Mouse (Mus musculus): Measurements from ENCODE around the gene Reln. TPM values are rescaled to one million over a fixed set of nuclear protein-coding genes. Genes with fewer than 3 reads are reported as not detected.

Reln gene
- polyA plus RNA-seq, 1 experiment from 2014 or later, result 5.5 TPM

DNA sequence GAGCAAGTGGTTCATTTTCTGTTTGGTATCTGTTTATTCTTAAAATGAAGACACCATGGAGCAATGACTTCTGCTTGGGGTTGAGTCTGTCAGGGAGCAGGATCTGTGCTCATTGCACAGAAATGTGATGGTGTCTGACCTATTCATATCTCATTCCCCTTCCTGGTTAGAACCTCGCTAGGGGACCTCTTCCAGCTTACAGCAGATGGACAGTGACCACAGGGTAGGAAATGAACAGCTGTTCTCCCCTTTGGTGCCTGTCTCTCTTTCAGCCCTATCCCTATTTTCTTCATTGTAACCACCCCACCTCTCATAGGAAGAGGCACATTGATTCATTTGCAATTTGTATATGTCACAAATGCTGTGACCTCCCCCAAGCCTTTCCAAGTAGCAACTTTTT lies 225.2 kb downstream of the Reln start:
- Histone ChIP-seq H3K27me3 (ENCODE audit: insufficient read depth, poor library complexity, severe bottlenecking) (no peaks in the 10 kb centered on the region), H3K4me3 (no peak overlapping the region), H3K27ac (no peak overlapping the region), H3K4me1 (replicated peaks) (0 out of 2 replicates have a peak, but pooled peaks cover 4% of the 10 kb centered on the region), H3K9me3 (no peaks in the 10 kb centered on the region), H3K36me3 (no peaks in the 10 kb centered on the region)
- DNase-seq (ENCODE audit: low spot score), result no peak
- WGBS, result 65% methylated on average over 1 of the region's 1 CpGs

DNA sequence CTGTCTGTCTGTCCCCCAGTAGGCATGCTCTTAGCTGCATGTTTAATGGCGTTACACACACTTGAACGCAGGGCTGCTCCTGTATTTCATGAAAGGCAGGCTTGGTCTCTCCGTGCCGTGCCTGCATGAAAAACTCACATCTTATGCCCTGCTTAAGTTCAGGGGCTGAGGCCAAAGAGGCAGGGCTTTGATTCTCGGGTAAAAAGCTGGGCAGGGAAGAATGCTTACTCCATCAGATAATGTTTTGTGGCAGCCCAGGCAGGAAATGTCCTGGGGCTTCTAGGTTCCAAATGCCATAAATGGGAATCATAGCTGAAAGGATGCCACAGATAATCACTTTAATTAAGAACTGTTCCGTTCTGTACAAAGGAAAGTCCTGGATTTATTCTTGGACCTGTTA lies 226.0 kb downstream of the Reln start:
- no peaks in the 10 kb centered on the region for H3K9me3 ChIP-seq
- H3K27me3 ChIP-seq (ENCODE audit: insufficient read depth, poor library complexity, severe bottlenecking), result no peaks in the 10 kb centered on the region
- no peak overlapping the region for H3K4me3 ChIP-seq
- DNase-seq (ENCODE audit: low spot score), result no peak
- 0 out of 2 replicates have a peak, but pooled peaks cover 4% of the 10 kb centered on the region for H3K4me1 ChIP-seq (replicated peaks)
- no peaks in the 10 kb centered on the region for H3K36me3 ChIP-seq
- H3K27ac ChIP-seq, result no peak overlapping the region
- WGBS, result 63% methylated on average over 6 of the region's 6 CpGs

DNA sequence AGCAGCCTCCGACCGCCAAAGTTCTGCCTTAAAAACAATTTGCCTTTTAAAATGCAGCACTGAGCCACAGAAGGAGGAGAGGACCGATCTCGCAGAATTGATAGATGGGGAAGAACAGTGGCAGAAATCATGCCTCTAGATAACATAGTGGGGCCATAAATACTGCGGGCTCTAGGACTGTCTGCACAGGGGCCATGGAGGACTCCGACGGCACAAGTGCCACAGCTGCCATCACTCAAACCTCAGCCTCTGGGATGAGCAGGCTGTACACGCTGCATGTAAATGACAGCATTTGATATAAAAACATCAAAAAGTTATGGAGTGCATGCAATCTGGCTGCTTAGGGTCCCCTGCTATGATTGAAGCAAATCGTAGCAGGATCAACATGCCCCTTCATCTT lies 227.6 kb downstream of the Reln start:
- no peak overlapping the region for H3K27ac ChIP-seq
- H3K36me3 ChIP-seq, result no peaks in the 10 kb centered on the region
- WGBS, result 86% methylated on average over 9 of the region's 9 CpGs
- H3K4me3 ChIP-seq, result no peak overlapping the region
- no peaks in the 10 kb centered on the region for H3K27me3 ChIP-seq (ENCODE audit: insufficient read depth, poor library complexity, severe bottlenecking)
- H3K9me3 ChIP-seq, result no peaks in the 10 kb centered on the region
- no peak for DNase-seq (ENCODE audit: low spot score)
- H3K4me1 ChIP-seq (replicated peaks), result 0 out of 2 replicates have a peak, but pooled peaks cover 4% of the 10 kb centered on the region

DNA sequence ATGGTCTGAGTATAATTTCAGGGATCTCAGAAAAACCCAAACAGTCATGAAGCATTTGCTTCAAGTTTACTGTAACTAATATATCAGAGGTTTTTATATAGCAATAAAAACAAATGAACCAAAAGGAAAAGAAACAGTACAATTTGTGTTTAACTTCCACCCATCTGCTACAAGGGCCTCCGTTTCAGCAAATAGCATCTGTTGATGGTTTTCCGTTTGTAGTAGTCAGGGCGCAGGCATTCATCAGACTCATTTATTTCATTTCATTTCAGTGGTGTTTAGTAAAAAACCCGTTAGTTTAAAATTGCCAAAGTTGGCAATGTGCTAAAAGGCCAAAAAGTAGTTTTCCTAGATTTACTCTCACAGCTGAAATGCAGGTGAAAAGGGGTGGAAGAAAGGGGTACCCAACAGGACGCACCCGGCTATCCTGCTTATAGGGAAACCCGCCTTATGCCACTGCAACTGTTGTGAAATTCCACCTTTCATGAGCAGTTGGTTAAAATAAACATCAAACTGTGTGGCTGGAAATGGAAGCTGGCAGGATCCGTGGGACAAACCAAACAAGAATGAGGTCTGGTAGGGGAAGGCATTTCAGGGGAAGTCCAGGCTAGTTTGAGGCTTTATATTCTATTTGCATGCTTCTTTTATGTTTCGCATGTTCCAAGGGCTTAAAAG lies 237.6 kb downstream of the Reln start:
- no peaks in the 10 kb centered on the region for H3K27me3 ChIP-seq (ENCODE audit: insufficient read depth, poor library complexity, severe bottlenecking)
- no peaks in the 10 kb centered on the region for H3K36me3 ChIP-seq
- no peak for DNase-seq (ENCODE audit: low spot score)
- no peak overlapping the region for H3K27ac ChIP-seq
- no peak overlapping the region for H3K4me3 ChIP-seq
- H3K4me1 ChIP-seq (replicated peaks), result no peaks in the 10 kb centered on the region
- 82% methylated on average over 9 of the region's 9 CpGs for WGBS
- H3K9me3 ChIP-seq, result no peaks in the 10 kb centered on the region

DNA sequence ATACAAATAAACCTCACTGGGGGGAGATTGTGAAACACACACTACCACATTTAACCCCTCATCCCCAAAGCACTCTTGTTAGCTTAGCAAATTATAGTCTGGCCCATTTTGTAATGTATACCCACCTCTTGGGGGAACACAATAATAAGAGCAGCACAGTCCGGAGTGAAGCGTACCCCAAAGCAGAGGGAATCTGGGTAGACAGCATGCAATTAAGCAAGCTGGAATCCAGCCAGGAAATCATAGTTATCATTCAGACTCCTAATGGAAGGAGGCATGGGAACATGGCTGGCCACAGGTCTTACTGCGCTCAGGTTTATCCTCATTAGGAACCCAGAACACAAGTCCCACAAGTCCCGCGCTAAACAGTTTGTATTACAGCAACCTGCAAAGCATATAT lies 249.5 kb downstream of the Reln start:
- H3K9me3 ChIP-seq, result no peaks in the 10 kb centered on the region
- no peak overlapping the region for H3K27ac ChIP-seq
- H3K27me3 ChIP-seq (ENCODE audit: insufficient read depth, poor library complexity, severe bottlenecking), result no peaks in the 10 kb centered on the region
- DNase-seq (ENCODE audit: low spot score), result no peak
- no peak overlapping the region for H3K4me3 ChIP-seq
- H3K36me3 ChIP-seq, result no peaks in the 10 kb centered on the region
- 0 out of 2 replicates have a peak, but pooled peaks cover 3% of the 10 kb centered on the region for H3K4me1 ChIP-seq (replicated peaks)
- WGBS, result 93% methylated on average over 5 of the region's 5 CpGs

DNA sequence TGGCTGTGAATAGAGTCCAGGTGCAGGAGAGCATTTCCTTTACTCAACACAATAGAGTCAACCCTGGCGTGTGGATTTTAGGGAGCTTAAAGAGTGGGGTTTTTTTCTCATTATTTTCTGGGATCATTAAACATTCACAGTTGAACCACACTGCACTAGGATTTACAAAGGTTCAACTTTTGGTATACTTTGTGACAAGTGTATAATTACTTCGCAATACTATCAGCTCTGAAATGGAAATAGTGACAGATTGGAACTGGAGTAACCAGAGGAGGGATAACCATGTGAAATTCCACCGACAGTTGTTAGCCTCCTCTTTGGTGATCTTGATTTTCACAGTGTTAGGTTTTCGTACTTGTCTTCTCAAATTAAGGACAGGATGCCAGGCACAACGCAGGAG lies 250.5 kb downstream of the Reln start:
- H3K4me3 ChIP-seq, result no peak overlapping the region
- no peaks in the 10 kb centered on the region for H3K9me3 ChIP-seq
- H3K27me3 ChIP-seq (ENCODE audit: insufficient read depth, poor library complexity, severe bottlenecking), result no peaks in the 10 kb centered on the region
- DNase-seq (ENCODE audit: low spot score), result no peak
- H3K4me1 ChIP-seq (replicated peaks), result 0 out of 2 replicates have a peak, but pooled peaks cover 3% of the 10 kb centered on the region
- 85% methylated on average over 5 of the region's 5 CpGs for WGBS
- H3K36me3 ChIP-seq, result no peaks in the 10 kb centered on the region
- H3K27ac ChIP-seq, result no peak overlapping the region

DNA sequence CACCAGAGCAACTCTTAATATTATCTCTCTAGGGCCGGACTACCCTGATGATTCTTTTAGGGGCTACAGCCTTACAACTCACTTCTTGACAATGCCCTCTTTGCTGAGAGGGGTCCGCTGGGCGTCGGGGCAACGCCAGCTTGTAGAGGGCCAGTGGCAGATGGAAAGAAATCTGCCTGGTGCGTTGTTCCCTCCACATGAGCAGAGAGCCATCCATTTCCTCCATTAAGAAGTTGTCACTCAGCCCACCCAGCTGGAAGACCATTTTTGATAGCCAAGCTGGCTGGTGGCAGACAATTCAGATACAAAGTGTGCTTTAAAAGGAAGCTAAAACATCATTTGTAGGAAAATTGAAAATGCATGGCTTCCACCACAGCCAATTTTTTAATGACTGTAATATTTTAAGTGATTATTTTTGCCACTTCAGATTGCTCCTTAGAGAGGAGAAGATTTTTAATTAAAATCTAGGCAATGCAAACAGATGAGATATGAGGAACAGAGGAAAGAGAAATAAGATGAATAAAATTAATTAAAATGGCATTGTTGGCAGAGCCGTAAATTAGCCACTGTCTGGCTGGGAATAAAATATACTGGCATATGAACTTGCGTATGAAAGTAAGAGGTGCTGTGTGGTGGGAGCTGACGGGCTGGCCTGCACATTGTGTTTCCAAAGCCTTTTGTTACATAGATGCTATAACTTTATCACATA lies 251.2 kb downstream of the Reln start:
- 79% methylated on average over 9 of the region's 9 CpGs for WGBS
- H3K36me3 ChIP-seq, result no peaks in the 10 kb centered on the region
- no peak overlapping the region for H3K27ac ChIP-seq
- H3K27me3 ChIP-seq (ENCODE audit: insufficient read depth, poor library complexity, severe bottlenecking), result no peaks in the 10 kb centered on the region
- no peaks in the 10 kb centered on the region for H3K9me3 ChIP-seq
- 0 out of 2 replicates have a peak, but pooled peaks cover 3% of the 10 kb centered on the region for H3K4me1 ChIP-seq (replicated peaks)
- peak; percentile 23 for DNase-seq (ENCODE audit: low spot score)
- H3K4me3 ChIP-seq, result no peak overlapping the region

DNA sequence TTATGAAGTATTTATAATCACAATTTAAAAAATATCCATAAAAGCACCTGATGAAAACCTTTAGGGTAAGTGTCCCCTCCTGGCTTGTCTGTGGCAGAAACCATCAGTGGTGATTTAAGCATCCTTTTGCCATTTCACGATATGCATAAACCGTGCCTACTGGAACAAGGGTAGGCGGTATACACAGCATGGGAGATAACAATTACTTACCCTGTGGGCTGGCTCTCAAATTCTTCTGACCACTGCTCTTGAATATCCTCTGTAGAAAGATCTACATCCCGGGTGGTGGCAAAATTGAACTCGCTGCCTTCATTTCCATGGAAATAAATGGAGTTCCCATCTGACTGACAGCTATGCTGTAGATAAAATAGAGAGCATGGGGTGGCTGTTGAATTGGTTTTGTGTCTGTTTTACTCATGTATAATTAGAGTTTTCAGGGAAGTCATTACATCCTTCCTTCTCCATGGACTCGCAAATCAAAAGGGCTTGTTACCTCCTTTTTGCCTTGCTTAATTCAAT lies 264.0 kb downstream of the Reln start:
- 0 out of 2 replicates have a peak, but pooled peaks cover 2% of the 10 kb centered on the region for H3K4me1 ChIP-seq (replicated peaks)
- DNase-seq (ENCODE audit: low spot score), result no peak
- peaks cover 36% of the 10 kb centered on the region for H3K27me3 ChIP-seq (ENCODE audit: insufficient read depth, poor library complexity, severe bottlenecking)
- H3K9me3 ChIP-seq, result no peaks in the 10 kb centered on the region
- H3K36me3 ChIP-seq, result no peaks in the 10 kb centered on the region
- no peak overlapping the region for H3K4me3 ChIP-seq
- H3K27ac ChIP-seq, result no peak overlapping the region
- whole genome bisulfite sequencing, result 61% methylated on average over 6 of the region's 6 CpGs

DNA sequence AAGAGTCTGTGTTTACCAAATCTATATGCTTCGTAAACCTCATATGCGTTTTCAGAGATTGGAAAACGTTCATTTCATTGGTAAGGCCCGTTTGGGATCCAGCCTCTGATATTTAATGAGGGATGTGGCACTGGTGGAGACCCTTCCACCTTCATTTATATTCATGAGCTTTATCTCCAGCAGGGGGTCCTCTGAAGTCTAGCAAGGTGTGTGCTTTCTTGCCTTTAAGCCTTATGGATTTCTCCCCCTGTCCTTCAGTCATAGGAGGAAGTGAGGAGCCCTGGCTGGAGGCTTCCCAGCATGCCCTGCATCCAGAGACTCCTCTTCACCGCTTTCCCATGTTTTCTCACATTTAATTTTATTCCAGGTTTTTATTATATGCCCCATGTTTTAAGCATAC lies 269.5 kb downstream of the Reln start:
- Histone ChIP-seq H3K36me3 (no peaks in the 10 kb centered on the region), H3K27me3 (ENCODE audit: insufficient read depth, poor library complexity, severe bottlenecking) (peaks cover 16% of the 10 kb centered on the region), H3K4me3 (no peak overlapping the region), H3K4me1 (replicated peaks) (no peaks in the 10 kb centered on the region), H3K9me3 (no peaks in the 10 kb centered on the region), H3K27ac (no peak overlapping the region)
- WGBS, result 75% methylated on average over 5 of the region's 5 CpGs
- no peak for DNase-seq (ENCODE audit: low spot score)

DNA sequence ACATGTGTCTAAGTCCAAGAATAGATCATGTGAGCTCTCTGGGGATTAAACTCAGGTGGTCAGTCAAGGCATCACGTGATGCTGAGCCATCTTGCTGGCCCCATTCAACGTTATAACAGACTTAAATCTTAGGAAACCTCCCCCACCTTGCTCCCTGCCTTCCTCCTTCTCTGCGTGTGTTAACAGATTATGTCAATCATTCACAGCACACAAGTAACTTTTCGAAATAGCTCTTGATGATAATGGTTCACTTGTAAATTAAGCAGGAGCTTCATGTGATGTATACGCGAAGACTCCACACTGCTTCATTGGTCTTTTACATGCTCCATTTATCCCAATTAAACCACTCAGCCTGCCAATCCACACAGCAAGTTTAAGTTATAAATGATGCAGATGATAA lies 271.9 kb downstream of the Reln start:
- no peaks in the 10 kb centered on the region for H3K9me3 ChIP-seq
- H3K27ac ChIP-seq, result no peak overlapping the region
- WGBS, result 84% methylated on average over 6 of the region's 6 CpGs
- H3K27me3 ChIP-seq (ENCODE audit: insufficient read depth, poor library complexity, severe bottlenecking), result peaks cover 5% of the 10 kb centered on the region; the same call in 1 of the 2 replicates
- no peaks in the 10 kb centered on the region for H3K4me1 ChIP-seq (replicated peaks)
- no peak for DNase-seq (ENCODE audit: low spot score)
- no peaks in the 10 kb centered on the region for H3K36me3 ChIP-seq
- H3K4me3 ChIP-seq, result no peak overlapping the region

DNA sequence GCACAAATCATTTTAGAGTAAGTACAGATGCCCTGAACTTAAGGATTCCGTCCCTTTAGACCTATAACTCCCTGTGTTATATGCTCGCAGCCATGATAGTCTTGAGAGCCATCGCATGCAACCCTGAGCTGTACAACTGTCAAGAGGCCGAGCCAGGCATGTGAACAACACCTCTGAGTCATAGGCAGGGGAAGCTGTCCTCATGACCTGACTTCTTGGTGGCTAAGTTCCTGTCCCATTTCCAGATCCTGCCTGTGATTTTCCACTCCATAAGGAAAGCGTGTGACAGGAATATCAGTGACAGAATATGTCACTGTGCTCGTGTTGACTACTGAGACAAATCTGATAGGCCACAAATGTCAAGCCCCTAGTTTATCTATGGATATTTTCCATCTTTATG lies 285.3 kb downstream of the Reln start:
- H3K27ac ChIP-seq, result no peak overlapping the region
- no peaks in the 10 kb centered on the region for H3K9me3 ChIP-seq
- H3K36me3 ChIP-seq, result no peaks in the 10 kb centered on the region
- no peak overlapping the region for H3K4me3 ChIP-seq
- DNase-seq (ENCODE audit: low spot score), result no peak
- no peaks in the 10 kb centered on the region for H3K4me1 ChIP-seq (replicated peaks)
- H3K27me3 ChIP-seq (ENCODE audit: insufficient read depth, poor library complexity, severe bottlenecking), result no peaks in the 10 kb centered on the region
- 89% methylated on average over 6 of the region's 6 CpGs for WGBS

DNA sequence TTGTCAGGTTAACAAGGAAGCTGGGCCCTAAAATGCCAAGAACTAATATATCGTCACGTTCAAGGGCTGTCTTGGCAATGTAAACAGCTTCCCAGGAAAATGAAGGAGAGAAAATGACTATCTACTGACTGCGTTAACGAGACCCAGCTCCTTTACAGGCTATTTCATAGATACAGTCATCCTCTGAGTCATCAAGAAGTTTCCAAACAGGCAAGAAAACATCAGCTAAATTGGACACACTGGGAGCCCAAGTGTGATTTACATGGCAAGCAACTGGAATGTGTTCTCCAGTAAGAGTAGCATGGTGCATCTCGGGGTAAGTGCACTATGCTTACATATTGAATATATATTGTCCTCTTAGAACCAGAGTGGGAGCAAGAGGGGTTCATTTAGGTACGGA lies 302.7 kb downstream of the Reln start:
- 90% methylated on average over 6 of the region's 6 CpGs for WGBS
- no peak for DNase-seq (ENCODE audit: low spot score)
- no peaks in the 10 kb centered on the region for H3K36me3 ChIP-seq
- no peak overlapping the region for H3K27ac ChIP-seq
- H3K4me1 ChIP-seq (replicated peaks), result no peaks in the 10 kb centered on the region
- H3K27me3 ChIP-seq (ENCODE audit: insufficient read depth, poor library complexity, severe bottlenecking), result no peaks in the 10 kb centered on the region
- H3K9me3 ChIP-seq, result no peaks in the 10 kb centered on the region
- no peak overlapping the region for H3K4me3 ChIP-seq

DNA sequence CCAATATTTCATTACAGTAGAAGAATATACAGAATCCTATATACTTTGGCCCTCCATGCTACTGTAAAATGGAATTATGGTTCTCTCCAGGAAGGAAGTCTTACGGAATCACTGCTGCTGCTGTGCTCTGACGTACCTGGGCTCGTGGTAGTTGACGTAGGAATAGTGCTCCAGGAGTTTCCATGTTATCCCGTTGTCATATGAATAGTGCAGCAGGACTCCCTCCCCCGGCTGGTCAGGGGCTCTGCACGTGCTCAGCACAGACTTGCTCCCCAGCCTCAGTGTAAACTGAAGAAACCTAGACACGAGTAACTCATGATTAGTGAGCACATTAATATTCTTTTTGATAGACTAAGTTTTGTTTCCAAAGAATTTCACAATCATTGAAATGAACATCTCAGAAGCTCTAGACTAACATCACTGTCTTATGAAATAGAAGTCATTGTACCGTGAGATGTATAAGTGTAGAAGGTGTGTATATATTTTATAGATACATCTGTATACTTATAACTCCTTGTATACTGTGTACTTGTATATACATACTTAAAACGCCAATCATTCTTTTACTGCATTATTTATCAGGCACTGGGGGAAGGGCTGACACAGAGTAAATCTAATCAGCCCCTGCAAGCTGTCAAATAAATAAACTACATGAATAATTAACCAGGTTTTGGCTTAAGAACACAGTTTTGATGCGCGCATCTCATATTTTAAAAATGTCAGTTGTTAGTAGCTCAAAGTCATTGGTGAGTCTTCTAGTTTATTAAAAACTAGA lies 304.9 kb downstream of the Reln start:
- no peaks in the 10 kb centered on the region for H3K4me1 ChIP-seq (replicated peaks)
- no peaks in the 10 kb centered on the region for H3K9me3 ChIP-seq
- H3K4me3 ChIP-seq, result no peak overlapping the region
- WGBS, result 91% methylated on average over 12 of the region's 12 CpGs
- DNase-seq (ENCODE audit: low spot score), result no peak
- no peaks in the 10 kb centered on the region for H3K36me3 ChIP-seq
- no peaks in the 10 kb centered on the region for H3K27me3 ChIP-seq (ENCODE audit: insufficient read depth, poor library complexity, severe bottlenecking)
- H3K27ac ChIP-seq, result no peak overlapping the region
